Mouse (Mus musculus): ENCODE results near the gene Scfd2. TPM values are rescaled to one million over a fixed set of nuclear protein-coding genes. Genes with fewer than 3 reads are reported as not detected.

Gene Scfd2
- polyA plus RNA-seq, 1 experiment = 14.9 TPM

DNA sequence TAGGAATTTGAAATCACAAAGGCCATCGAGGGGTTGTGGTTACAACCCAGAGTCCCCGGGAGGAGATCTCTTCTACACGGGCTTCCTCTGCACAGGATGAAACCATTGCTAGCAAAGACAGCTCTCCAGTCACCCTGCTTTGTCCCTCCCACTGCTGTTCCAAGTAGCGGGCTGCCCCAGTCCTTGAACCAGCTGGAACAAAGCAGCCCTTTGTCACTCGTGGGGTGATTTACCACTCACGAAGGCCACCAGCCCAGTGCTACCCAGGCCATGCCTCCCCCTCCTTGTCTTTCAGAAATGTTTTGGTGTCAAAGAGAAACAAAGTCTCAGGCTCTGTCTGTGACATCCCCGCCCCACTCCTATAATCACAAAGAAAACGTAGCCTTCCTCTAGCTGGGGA is 326.1 kb downstream of the Scfd2 start:
- TF ChIP-seq POLR2A (IDR thresholded peaks at IDR 0.05; ENCODE audit: control insufficient read depth, low read depth, low read length) (no peak), CTCF (IDR thresholded peaks at IDR 0.05; ENCODE audit: control insufficient read depth, insufficient read depth, insufficient replicate concordance, low read depth, low read length) (no peak)
- no peak overlapping the region for H3K27ac ChIP-seq (ENCODE audit: control insufficient read depth, insufficient read depth, low read depth, low read length)
- H3K36me3 ChIP-seq (ENCODE audit: control insufficient read depth, insufficient read depth, low read length) = no peaks in the 10 kb centered on the region
- peaks cover 3% of the 10 kb centered on the region for H3K4me1 ChIP-seq (ENCODE audit: control insufficient read depth, insufficient read depth, low read length)
- no peak overlapping the region for H3K4me3 ChIP-seq (ENCODE audit: control insufficient read depth, low read depth, low read length)
- no peaks in the 10 kb centered on the region for H3K27me3 ChIP-seq (ENCODE audit: control insufficient read depth, insufficient read depth, low read length)

DNA sequence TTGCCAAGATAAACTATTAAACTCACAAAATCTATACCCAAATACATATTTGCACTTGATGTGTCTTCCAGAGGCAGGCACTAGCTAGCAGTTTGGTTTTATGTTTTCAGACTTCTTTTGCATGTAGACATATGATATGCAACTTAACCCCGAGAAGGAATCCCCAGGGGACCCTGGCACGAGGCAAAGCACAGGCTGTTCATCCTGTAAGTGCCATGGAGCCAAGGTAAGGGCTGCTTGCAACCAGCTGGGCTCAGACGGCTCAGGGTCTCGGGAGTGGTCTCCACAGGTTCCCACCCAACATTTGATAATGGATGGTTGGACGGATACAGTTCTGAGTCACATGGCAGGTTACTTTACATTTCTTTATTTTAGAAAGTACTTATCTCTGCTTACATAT is 327.1 kb downstream of the Scfd2 start:
- no peak overlapping the region for H3K4me3 ChIP-seq (ENCODE audit: control insufficient read depth, low read depth, low read length)
- H3K36me3 ChIP-seq (ENCODE audit: control insufficient read depth, insufficient read depth, low read length) = no peaks in the 10 kb centered on the region
- H3K27ac ChIP-seq (ENCODE audit: control insufficient read depth, insufficient read depth, low read depth, low read length) = no peak overlapping the region
- TF ChIP-seq CTCF (IDR thresholded peaks at IDR 0.05; ENCODE audit: control insufficient read depth, insufficient read depth, insufficient replicate concordance, low read depth, low read length) = no peak
- TF ChIP-seq POLR2A (IDR thresholded peaks at IDR 0.05; ENCODE audit: control insufficient read depth, low read depth, low read length) = no peak
- H3K4me1 ChIP-seq (ENCODE audit: control insufficient read depth, insufficient read depth, low read length) = peaks cover 3% of the 10 kb centered on the region
- no peaks in the 10 kb centered on the region for H3K27me3 ChIP-seq (ENCODE audit: control insufficient read depth, insufficient read depth, low read length)

DNA sequence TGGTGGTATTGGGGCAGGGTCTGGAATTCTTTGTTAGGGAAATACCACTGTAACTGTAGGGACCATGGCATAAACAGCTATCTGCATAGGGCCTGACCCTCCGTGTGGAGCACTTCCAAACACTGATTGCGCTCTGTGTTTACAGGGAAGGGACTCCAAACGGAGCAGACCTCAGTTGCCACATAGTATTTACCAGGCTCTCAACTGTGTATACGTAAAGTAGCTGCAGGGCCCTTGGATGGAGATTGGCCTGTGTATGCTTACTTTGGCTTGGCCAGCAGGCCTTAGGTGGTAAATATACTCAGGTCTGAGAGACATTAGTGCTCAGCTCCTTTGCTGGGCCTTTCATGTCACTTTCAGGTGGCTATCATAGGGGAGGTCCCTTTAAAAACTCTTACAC is 329.0 kb downstream of the Scfd2 start:
- no peak for TF ChIP-seq CTCF (IDR thresholded peaks at IDR 0.05; ENCODE audit: control insufficient read depth, insufficient read depth, insufficient replicate concordance, low read depth, low read length)
- no peak for TF ChIP-seq POLR2A (IDR thresholded peaks at IDR 0.05; ENCODE audit: control insufficient read depth, low read depth, low read length)
- H3K4me1 ChIP-seq (ENCODE audit: control insufficient read depth, insufficient read depth, low read length) = peaks cover 3% of the 10 kb centered on the region
- H3K27ac ChIP-seq (ENCODE audit: control insufficient read depth, insufficient read depth, low read depth, low read length) = no peak overlapping the region
- H3K4me3 ChIP-seq (ENCODE audit: control insufficient read depth, low read depth, low read length) = no peak overlapping the region
- no peaks in the 10 kb centered on the region for H3K27me3 ChIP-seq (ENCODE audit: control insufficient read depth, insufficient read depth, low read length)
- H3K36me3 ChIP-seq (ENCODE audit: control insufficient read depth, insufficient read depth, low read length) = no peaks in the 10 kb centered on the region

DNA sequence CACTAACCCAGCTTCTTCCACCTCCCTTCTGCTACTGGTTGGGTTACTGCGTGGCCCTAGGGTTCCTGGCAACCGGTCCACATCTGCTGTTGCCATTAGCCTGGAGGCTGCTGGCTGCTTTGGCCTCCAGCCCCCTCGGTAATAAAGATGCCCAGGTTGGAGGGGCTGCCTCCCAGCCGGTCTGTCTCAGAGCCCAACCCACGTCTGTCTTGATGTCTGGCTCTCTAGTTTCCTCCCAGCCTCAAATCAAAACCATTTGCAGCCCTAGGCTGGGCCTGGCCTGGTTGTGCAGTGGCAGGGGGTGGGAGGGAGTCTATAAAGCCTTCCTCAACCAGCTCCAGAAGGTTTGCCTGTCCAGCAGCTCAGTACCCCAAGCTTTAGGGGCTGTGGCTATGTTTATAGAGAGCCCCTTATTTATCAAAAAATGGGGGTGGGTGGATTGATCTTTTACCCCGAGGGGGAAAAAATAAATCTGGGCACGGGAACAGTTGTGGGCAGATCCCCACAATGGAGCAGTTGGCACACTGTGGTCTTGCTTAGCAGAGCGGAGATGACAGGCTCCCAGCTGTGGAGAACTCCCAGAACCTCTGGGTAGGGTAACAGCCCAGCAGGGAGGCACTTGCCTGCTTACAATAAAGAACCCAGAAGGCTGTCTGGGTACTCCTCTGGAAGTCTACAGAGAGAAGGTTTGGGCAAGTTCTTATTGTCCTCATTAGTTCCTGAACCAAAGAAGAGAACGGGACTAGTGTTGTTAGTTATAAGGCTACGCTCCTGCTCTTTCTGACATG is 329.8 kb downstream of the Scfd2 start:
- TF ChIP-seq POLR2A (IDR thresholded peaks at IDR 0.05; ENCODE audit: control insufficient read depth, low read depth, low read length) (no peak), CTCF (IDR thresholded peaks at IDR 0.05; ENCODE audit: control insufficient read depth, insufficient read depth, insufficient replicate concordance, low read depth, low read length) (no peak)
- H3K27ac ChIP-seq (ENCODE audit: control insufficient read depth, insufficient read depth, low read depth, low read length) = no peak overlapping the region
- H3K27me3 ChIP-seq (ENCODE audit: control insufficient read depth, insufficient read depth, low read length) = no peaks in the 10 kb centered on the region
- no peak overlapping the region for H3K4me3 ChIP-seq (ENCODE audit: control insufficient read depth, low read depth, low read length)
- no peaks in the 10 kb centered on the region for H3K36me3 ChIP-seq (ENCODE audit: control insufficient read depth, insufficient read depth, low read length)
- H3K4me1 ChIP-seq (ENCODE audit: control insufficient read depth, insufficient read depth, low read length) = peaks cover 3% of the 10 kb centered on the region

DNA sequence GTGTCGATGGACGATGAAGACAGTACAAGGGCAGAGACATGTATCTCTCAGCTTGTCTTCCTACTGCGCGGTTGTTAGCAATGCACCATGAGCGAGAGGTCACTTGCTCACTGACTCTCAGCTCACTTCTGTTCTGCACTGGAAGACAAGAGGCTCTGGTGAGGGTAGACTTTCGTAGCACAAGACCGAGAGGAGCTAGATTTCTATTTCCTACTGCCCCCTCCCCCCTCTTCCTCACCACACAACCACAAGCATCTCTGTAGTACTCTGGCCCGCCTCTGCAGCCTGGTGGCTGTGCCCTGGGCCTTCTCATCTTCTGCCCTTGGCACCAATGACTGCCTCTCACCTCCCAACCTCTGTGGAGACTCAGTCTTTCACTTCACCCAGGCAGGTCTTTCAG is 331.1 kb downstream of the Scfd2 start:
- TF ChIP-seq CTCF (IDR thresholded peaks at IDR 0.05; ENCODE audit: control insufficient read depth, insufficient read depth, insufficient replicate concordance, low read depth, low read length) = no peak
- no peak for TF ChIP-seq POLR2A (IDR thresholded peaks at IDR 0.05; ENCODE audit: control insufficient read depth, low read depth, low read length)
- H3K4me3 ChIP-seq (ENCODE audit: control insufficient read depth, low read depth, low read length) = no peak overlapping the region
- H3K4me1 ChIP-seq (ENCODE audit: control insufficient read depth, insufficient read depth, low read length) = peaks cover 6% of the 10 kb centered on the region

DNA sequence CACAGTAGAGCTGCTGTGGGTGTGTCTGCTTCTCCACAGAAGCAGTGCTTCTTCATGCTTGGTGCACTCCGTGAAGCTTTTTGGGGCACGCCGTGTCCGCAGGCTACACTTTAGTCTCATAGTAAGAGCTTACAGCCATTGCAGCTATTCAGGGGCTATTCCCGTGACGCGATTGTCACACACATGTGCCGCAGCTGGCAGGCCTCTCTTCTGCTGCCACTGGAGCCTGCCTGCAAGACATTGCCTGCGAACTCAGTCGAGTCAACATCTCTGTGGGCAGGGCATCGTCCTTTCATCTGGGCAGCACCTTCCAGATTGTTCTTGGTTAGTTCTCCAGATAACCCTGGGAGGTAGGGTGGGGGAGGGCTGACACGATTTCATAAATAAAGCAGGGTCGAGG is 331.8 kb downstream of the Scfd2 start:
- TF ChIP-seq CTCF (IDR thresholded peaks at IDR 0.05; ENCODE audit: control insufficient read depth, insufficient read depth, insufficient replicate concordance, low read depth, low read length) (no peak), POLR2A (IDR thresholded peaks at IDR 0.05; ENCODE audit: control insufficient read depth, low read depth, low read length) (no peak)
- no peaks in the 10 kb centered on the region for H3K27me3 ChIP-seq (ENCODE audit: control insufficient read depth, insufficient read depth, low read length)
- peaks cover 11% of the 10 kb centered on the region for H3K4me1 ChIP-seq (ENCODE audit: control insufficient read depth, insufficient read depth, low read length)
- no peak overlapping the region for H3K4me3 ChIP-seq (ENCODE audit: control insufficient read depth, low read depth, low read length)
- no peaks in the 10 kb centered on the region for H3K36me3 ChIP-seq (ENCODE audit: control insufficient read depth, insufficient read depth, low read length)
- H3K27ac ChIP-seq (ENCODE audit: control insufficient read depth, insufficient read depth, low read depth, low read length) = no peak overlapping the region

More for the DNA sequence above, 331.1 kb downstream of the Scfd2 start:
- Histone ChIP-seq H3K27ac (ENCODE audit: control insufficient read depth, insufficient read depth, low read depth, low read length) (no peak overlapping the region), H3K36me3 (ENCODE audit: control insufficient read depth, insufficient read depth, low read length) (no peaks in the 10 kb centered on the region), H3K27me3 (ENCODE audit: control insufficient read depth, insufficient read depth, low read length) (no peaks in the 10 kb centered on the region)

DNA sequence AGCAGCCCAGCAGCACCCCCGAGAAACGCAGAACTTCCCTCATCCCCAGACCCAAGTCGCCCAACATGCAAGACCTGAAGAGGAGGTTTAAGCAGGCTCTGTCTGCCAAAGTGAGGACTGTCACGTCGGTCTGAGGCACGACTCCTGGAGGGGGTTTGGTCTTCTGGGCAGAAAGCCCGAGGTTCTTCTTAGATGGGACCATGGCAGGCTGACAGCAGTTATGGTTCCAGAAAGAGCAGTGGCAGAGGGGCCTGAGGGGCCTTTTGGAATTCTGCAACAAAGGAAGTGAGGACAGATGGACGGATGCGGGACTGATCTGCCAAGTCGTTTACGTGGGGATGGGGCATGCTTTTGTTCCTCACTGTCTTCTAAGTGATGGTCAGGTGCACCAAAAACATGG is 333.1 kb downstream of the Scfd2 start:
- Histone ChIP-seq H3K4me3 (ENCODE audit: control insufficient read depth, low read depth, low read length) (no peak overlapping the region), H3K27ac (ENCODE audit: control insufficient read depth, insufficient read depth, low read depth, low read length) (no peak overlapping the region)

More for the DNA sequence above, 333.1 kb downstream of the Scfd2 start:
- TF ChIP-seq POLR2A (IDR thresholded peaks at IDR 0.05; ENCODE audit: control insufficient read depth, low read depth, low read length) (no peak), CTCF (IDR thresholded peaks at IDR 0.05; ENCODE audit: control insufficient read depth, insufficient read depth, insufficient replicate concordance, low read depth, low read length) (no peak)
- Histone ChIP-seq H3K27me3 (ENCODE audit: control insufficient read depth, insufficient read depth, low read length) (no peaks in the 10 kb centered on the region), H3K4me1 (ENCODE audit: control insufficient read depth, insufficient read depth, low read length) (peaks cover 18% of the 10 kb centered on the region), H3K36me3 (ENCODE audit: control insufficient read depth, insufficient read depth, low read length) (no peaks in the 10 kb centered on the region)

Data from testis, adult 2 months (tissue).